32 mouse cellular contexts compared by ENCODE assay signal in the genomic region with DNA sequence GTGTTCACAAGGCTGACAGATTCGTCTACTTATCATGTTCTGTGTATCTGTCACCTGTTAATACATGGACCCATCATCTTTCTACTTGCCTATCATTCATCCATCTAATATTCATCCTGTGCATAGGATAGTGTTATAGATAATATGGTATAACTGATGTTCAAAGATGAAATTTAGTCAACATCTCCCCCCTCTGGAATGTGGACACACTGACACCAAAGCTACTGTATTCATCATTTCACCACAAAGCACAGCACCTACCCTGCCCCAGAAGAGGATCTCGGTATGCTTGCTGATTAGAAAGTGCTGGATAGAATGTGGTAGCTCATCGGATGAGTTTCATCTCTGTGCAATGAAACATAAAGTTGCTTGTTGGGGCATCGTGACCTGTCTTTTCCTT.
DNase-seq lines count a peak whose midpoint lies in the region; ATAC-seq and TF ChIP-seq lines count a peak whose summit lies in the region.
"Had no signal": no experiment of that assay in that cellular context is flagged by ENCODE, and none has a peak within 500 bp of the region (broad histone marks: within the 10 kb centered on the region; RNA-seq: fewer than 3 reads in every experiment).

No protein-coding gene starts in this region.

- WGBS in heart, postnatal 0 days, result 68% methylated on average over 4 of the region's 4 CpGs

- CTCF ChIA-PET in Patski (lab: Charles Lee), result no interaction called here

- H3K27ac ChIP-seq in heart, postnatal 0 days (ENCODE audit: low read depth), result no peak overlapping the region
- H3K27ac ChIP-seq in cortical plate, adult 2 months (ENCODE audit: insufficient read depth, low read length), result no peak overlapping the region
- H3K27ac ChIP-seq: embryonic facial prominence, embryonic 13.5 days; gastrocnemius, adult 2 months; hindbrain, embryonic 15.5 days; limb, embryonic 10.5 days; limb, embryonic 15.5 days; liver, embryonic 13.5 days; macrophage; neural tube, embryonic 12.5 days had no signal

- intact Hi-C loops in heart, postnatal 25 days (cut with DNase I), result no loop called here
- intact Hi-C loops in left cerebral cortex, postnatal 25 days (cut with DNase I), result no loop called here
- intact Hi-C loops in left cerebral cortex, postnatal 4 days (cut with DNase I), result no loop called here

- POLR2A ChIA-PET in Patski (lab: Charles Lee), result no interaction called here

- no peak for ATAC-seq in heart, postnatal 0 days (ENCODE audit: insufficient read depth, low read depth)
- no peak for ATAC-seq in Patski
- ATAC-seq: activated CD4-positive, CD25-positive, alpha-beta regulatory T cell, adult 4 months; CD4-positive, CD25-positive, alpha-beta regulatory T cell, adult 4 months; lung, postnatal 0 days; midbrain, embryonic 16.5 days had no signal

- H3K4me1 ChIP-seq in heart, postnatal 0 days (ENCODE audit: control insufficient read depth, insufficient read depth), result no peaks in the 10 kb centered on the region
- no peaks in the 10 kb centered on the region for H3K4me1 ChIP-seq in cortical plate, adult 2 months (ENCODE audit: control insufficient read depth, insufficient read depth, low read length)
- H3K4me1 ChIP-seq: hindbrain, embryonic 15.5 days; limb, embryonic 10.5 days; limb, embryonic 15.5 days; liver, embryonic 13.5 days; neural tube, embryonic 12.5 days had no signal

- no peak overlapping the region for H3K9ac ChIP-seq in heart, postnatal 0 days (replicated peaks; ENCODE audit: low read depth, low read length)
- H3K9ac ChIP-seq: embryonic facial prominence, embryonic 13.5 days; hindbrain, embryonic 15.5 days; limb, embryonic 15.5 days; liver, embryonic 13.5 days; neural tube, embryonic 12.5 days had no signal

- in situ Hi-C loops in Patski (cut with MboI; ENCODE audit: low pct_unique_long_range_greater_than_20kb), result no loop called here

- TF ChIP-seq CTCF in heart, postnatal 0 days (IDR thresholded peaks at IDR 0.05; ENCODE audit: low read depth), result 0 out of 2 replicates have a peak, but pooled peaks have one; percentile 4
- peak; percentile 19 for TF ChIP-seq CTCF in Patski (IDR thresholded peaks at IDR 0.05)
- 0 out of 2 replicates have a peak, but pooled peaks have one; percentile 20 for TF ChIP-seq CTCF in cortical plate, adult 2 months (IDR thresholded peaks at IDR 0.05; ENCODE audit: extremely low read depth, insufficient read depth, low read length)

- no peaks in the 10 kb centered on the region for H3K36me3 ChIP-seq in heart, postnatal 0 days (replicated peaks; ENCODE audit: control insufficient read depth, insufficient read depth, low read length)
- H3K36me3 ChIP-seq: embryonic facial prominence, embryonic 13.5 days; hindbrain, embryonic 15.5 days; limb, embryonic 10.5 days; limb, embryonic 15.5 days; liver, embryonic 13.5 days; neural tube, embryonic 12.5 days had no signal

- no peak overlapping the region for H3K4me3 ChIP-seq in heart, postnatal 0 days (ENCODE audit: low read depth, low read length)
- no peak overlapping the region for H3K4me3 ChIP-seq in cortical plate, adult 2 months (ENCODE audit: insufficient read depth, low read length)
- H3K4me3 ChIP-seq: embryonic facial prominence, embryonic 13.5 days; erythroblast, embryonic 14.5 days; gastrocnemius, adult 2 months; hindbrain, embryonic 15.5 days; limb, embryonic 10.5 days; limb, embryonic 15.5 days; liver, embryonic 13.5 days; myocyte; neural tube, embryonic 12.5 days had no signal

- DNase-seq in heart, postnatal 0 days (ENCODE audit: low spot score), result no peak
- no peak for DNase-seq in heart, postnatal 25 days (ENCODE audit: low spot score)
- DNase-seq in left cerebral cortex, postnatal 25 days (ENCODE audit: low spot score in 2 of 2), result peak; percentile 2 to 9
- DNase-seq in left cerebral cortex, postnatal 4 days, result no peak
- DNase-seq in Patski (ENCODE audit: low read depth, low spot score), result no peak
- DNase-seq in lung, postnatal 36 days, result no peak
- DNase-seq: adrenal gland, adult 8-10 months; cerebellum, adult 11 months; cerebellum, adult 9-10 months; cerebellum, postnatal 36 days; embryo, embryonic 11 days; gastrocnemius, adult 2 months; gastrocnemius, postnatal 36 days; heart, adult 18-20 months; kidney, adult 2 months; layer of hippocampus, adult 9-11 months; liver, embryonic 13.5 days; lung, adult 18-20 months had no signal

- TF ChIP-seq EP300 in heart, postnatal 0 days (IDR thresholded peaks at IDR 0.05; ENCODE audit: low read depth), result no peak

- H3K9me3 ChIP-seq in heart, postnatal 0 days (replicated peaks; ENCODE audit: control insufficient read depth, low read length), result 0 out of 2 replicates have a peak, but pooled peaks cover 1% of the 10 kb centered on the region
- H3K9me3 ChIP-seq: embryonic facial prominence, embryonic 13.5 days; hindbrain, embryonic 15.5 days; limb, embryonic 15.5 days; liver, embryonic 13.5 days had no signal

- H3K27me3 ChIP-seq in heart, postnatal 0 days (ENCODE audit: control insufficient read depth, insufficient read depth, low read length), result no peaks in the 10 kb centered on the region
- no peaks in the 10 kb centered on the region for H3K27me3 ChIP-seq in Patski
- H3K27me3 ChIP-seq: embryonic facial prominence, embryonic 13.5 days; hindbrain, embryonic 15.5 days; limb, embryonic 15.5 days; liver, embryonic 13.5 days; neural tube, embryonic 12.5 days had no signal

- H3K4me2 ChIP-seq in heart, postnatal 0 days (ENCODE audit: low read depth, low read length), result no peak overlapping the region
- H3K4me2 ChIP-seq: embryonic facial prominence, embryonic 13.5 days; heart, embryonic 11.5 days; hindbrain, embryonic 15.5 days; limb, embryonic 15.5 days; liver, embryonic 13.5 days; neural tube, embryonic 12.5 days had no signal

- no peak for TF ChIP-seq POLR2A in cortical plate, adult 2 months (IDR thresholded peaks at IDR 0.05; ENCODE audit: extremely low read depth, insufficient read depth, low read length)

Comparison
In these comparisons a context has a peak if more than half of its experiments do, and no peak if none do; other contexts are left out.
1. DNase-seq: peak in left cerebral cortex, postnatal 25 days (2 of 2); none in heart, postnatal 0 days (single experiment), heart, postnatal 25 days (single experiment), left cerebral cortex, postnatal 4 days (single experiment), Patski (single experiment) and lung, postnatal 36 days (single experiment).
2. Peak in every context shown above with its lines, with median percentiles within 50 percentile points of each other: CTCF ChIP-seq.